Mouse (Mus musculus) liver, embryonic 14.5 days (tissue): ENCODE data around the gene Cyp2j9.

Experiments used
- CTCF ChIP-seq: IDR thresholded peaks from 2 replicates; pipeline ENCODE4 v1.5.1; 2016; ENCODE audit warnings: antibody characterized with exemption, low read depth, control low read depth
- EP300 ChIP-seq: IDR thresholded peaks from 2 replicates; pipeline ENCODE4 v1.6.1; 2016; ENCODE audit warnings: antibody characterized with exemption, low read depth

GRCm38 (mm10) chr4:96567988-96568387 lies 23.4 kb downstream of the Cyp2j9 start:
- no peak for TF ChIP-seq CTCF
- no peak for TF ChIP-seq EP300
